Mouse (Mus musculus): Measurements from ENCODE around the gene Exoc4.

Gene Exoc4

GRCm38 (mm10) chr6:33937906-33938305, 689.0 kb downstream of the Exoc4 start:
- Histone ChIP-seq H3K27me3 (ENCODE audit: control insufficient read depth, insufficient read depth, low read length, poor library complexity, severe bottlenecking) (no peaks in the 10 kb centered on the region), H3K36me3 (ENCODE audit: control insufficient read depth, insufficient read depth, low read length, poor library complexity, severe bottlenecking) (no peaks in the 10 kb centered on the region)
- no peak for DNase-seq (ENCODE audit: low read depth, low spot score)

DNA sequence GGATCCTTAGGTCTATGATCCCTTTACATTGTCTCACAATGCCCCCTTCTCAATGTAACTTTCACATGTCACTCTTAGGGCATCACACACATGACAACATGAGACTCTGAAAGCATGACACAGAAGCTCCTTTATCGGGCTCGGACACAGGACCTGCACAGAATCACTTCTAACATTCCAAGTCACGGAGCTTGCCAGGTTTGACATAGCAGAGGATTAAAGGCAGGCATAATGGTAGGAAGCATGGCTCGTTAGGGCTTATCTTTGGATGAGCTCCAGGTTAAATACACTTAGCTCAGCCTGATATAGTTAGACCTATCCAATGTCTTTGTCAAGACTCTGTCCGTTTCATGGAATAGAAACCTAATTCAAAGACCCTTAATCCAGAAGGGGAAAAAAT, 690.3 kb downstream of the Exoc4 start:
- Histone ChIP-seq H3K27me3 (ENCODE audit: control insufficient read depth, insufficient read depth, low read length, poor library complexity, severe bottlenecking) (no peaks in the 10 kb centered on the region), H3K36me3 (ENCODE audit: control insufficient read depth, insufficient read depth, low read length, poor library complexity, severe bottlenecking) (no peaks in the 10 kb centered on the region)
- no peak for DNase-seq (ENCODE audit: low read depth, low spot score)

GRCm38 (mm10) chr6:33946911-33947489, 698.1 kb downstream of the Exoc4 start:
- no peak for DNase-seq (ENCODE audit: low read depth, low spot score)
- Histone ChIP-seq H3K36me3 (ENCODE audit: control insufficient read depth, insufficient read depth, low read length, poor library complexity, severe bottlenecking) (no peaks in the 10 kb centered on the region), H3K27me3 (ENCODE audit: control insufficient read depth, insufficient read depth, low read length, poor library complexity, severe bottlenecking) (no peaks in the 10 kb centered on the region)

DNA sequence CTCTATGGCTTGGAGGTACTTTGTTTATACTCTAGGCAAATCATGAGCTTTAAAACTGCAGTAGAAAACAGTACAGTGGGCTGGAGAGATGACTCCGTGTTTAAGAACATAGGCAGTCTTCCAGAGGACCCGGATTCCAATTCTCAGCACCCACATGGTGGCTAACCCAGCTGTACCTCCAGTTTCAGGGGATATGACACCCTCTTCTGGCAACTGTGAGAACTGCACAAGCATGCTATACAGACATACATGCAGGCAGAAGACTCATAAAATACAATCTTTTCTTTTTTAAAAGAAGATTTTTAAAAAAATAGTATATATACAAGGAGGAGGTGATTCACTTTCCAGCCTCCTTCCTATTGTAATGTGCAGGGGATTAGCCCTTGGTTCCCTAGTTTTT, 701.2 kb downstream of the Exoc4 start:
- DNase-seq (ENCODE audit: low read depth, low spot score) = peak; percentile 11
- Histone ChIP-seq H3K36me3 (ENCODE audit: control insufficient read depth, insufficient read depth, low read length, poor library complexity, severe bottlenecking) (no peaks in the 10 kb centered on the region), H3K27me3 (ENCODE audit: control insufficient read depth, insufficient read depth, low read length, poor library complexity, severe bottlenecking) (no peaks in the 10 kb centered on the region)

- Histone ChIP-seq H3K27me3 (ENCODE audit: control insufficient read depth, insufficient read depth, low read length, poor library complexity, severe bottlenecking) (no peaks in the 10 kb centered on the region), H3K36me3 (ENCODE audit: control insufficient read depth, insufficient read depth, low read length, poor library complexity, severe bottlenecking) (no peaks in the 10 kb centered on the region)
- no peak for DNase-seq (ENCODE audit: low read depth, low spot score)
These were observed 706.6 kb downstream of the Exoc4 start for GRCm38 (mm10) chr6:33955469-33955868.

DNA sequence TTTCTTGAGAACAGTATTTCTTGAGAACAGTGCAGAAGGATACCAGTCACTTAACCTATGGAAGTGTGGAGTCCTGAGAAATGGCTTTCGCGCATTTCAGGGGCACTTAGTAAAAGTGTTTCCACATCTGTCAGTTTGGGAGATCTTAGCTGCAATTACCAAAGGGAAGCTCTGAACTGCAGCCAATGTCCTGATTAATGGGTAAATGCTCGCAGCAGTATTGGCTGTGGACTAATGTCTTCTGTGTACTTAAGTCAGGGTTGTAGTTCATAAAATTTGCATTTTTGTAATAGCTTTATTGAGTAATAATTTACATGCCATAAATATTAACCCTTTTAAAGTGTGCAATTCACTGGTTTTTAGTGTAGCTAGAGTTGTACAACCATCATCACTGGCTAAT, 709.4 kb downstream of the Exoc4 start:
- H3K27me3 ChIP-seq (ENCODE audit: control insufficient read depth, insufficient read depth, low read length, poor library complexity, severe bottlenecking) = no peaks in the 10 kb centered on the region
- no peak for DNase-seq (ENCODE audit: low read depth, low spot score)
- H3K36me3 ChIP-seq (ENCODE audit: control insufficient read depth, insufficient read depth, low read length, poor library complexity, severe bottlenecking) = no peaks in the 10 kb centered on the region; the same call in 1 of the 2 replicates

- H3K36me3 ChIP-seq (ENCODE audit: control insufficient read depth, insufficient read depth, low read length, poor library complexity, severe bottlenecking) = no peaks in the 10 kb centered on the region; the same call in 1 of the 2 replicates
- no peak for DNase-seq (ENCODE audit: low read depth, low spot score)
- no peaks in the 10 kb centered on the region for H3K27me3 ChIP-seq (ENCODE audit: control insufficient read depth, insufficient read depth, low read length, poor library complexity, severe bottlenecking)
These were observed 711.9 kb downstream of the Exoc4 start for GRCm38 (mm10) chr6:33960766-33961165.

- Histone ChIP-seq H3K27me3 (ENCODE audit: control insufficient read depth, insufficient read depth, low read length, poor library complexity, severe bottlenecking) (no peaks in the 10 kb centered on the region), H3K36me3 (ENCODE audit: control insufficient read depth, insufficient read depth, low read length, poor library complexity, severe bottlenecking) (no peaks in the 10 kb centered on the region; the same call in 1 of the 2 replicates)
- no peak for DNase-seq (ENCODE audit: low read depth, low spot score)
These were observed 714.2 kb downstream of the Exoc4 start for GRCm38 (mm10) chr6:33963092-33963491.

DNA sequence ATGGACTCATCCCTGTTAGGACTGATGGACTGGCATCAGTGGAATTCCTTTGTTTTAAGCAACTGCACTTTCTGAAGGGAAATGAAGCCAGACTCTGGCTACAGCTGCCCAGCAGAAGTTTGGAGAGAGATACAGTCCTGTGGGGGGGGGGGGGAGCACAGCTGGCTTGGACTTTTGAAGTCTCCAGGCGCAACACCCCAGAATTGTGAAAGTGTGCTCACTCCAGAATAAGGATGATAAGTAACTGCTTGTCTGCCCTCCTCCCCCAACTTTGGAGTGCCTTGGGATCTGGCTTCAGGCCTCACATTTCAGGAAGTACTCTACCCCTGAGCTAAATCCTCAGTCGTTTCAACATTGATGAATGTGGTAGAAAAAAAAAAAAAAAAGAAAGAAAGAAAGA, 716.7 kb downstream of the Exoc4 start:
- Histone ChIP-seq H3K36me3 (ENCODE audit: control insufficient read depth, insufficient read depth, low read length, poor library complexity, severe bottlenecking) (no peaks in the 10 kb centered on the region; the same call in 1 of the 2 replicates), H3K27me3 (ENCODE audit: control insufficient read depth, insufficient read depth, low read length, poor library complexity, severe bottlenecking) (no peaks in the 10 kb centered on the region)
- DNase-seq (ENCODE audit: low read depth, low spot score) = no peak

DNA sequence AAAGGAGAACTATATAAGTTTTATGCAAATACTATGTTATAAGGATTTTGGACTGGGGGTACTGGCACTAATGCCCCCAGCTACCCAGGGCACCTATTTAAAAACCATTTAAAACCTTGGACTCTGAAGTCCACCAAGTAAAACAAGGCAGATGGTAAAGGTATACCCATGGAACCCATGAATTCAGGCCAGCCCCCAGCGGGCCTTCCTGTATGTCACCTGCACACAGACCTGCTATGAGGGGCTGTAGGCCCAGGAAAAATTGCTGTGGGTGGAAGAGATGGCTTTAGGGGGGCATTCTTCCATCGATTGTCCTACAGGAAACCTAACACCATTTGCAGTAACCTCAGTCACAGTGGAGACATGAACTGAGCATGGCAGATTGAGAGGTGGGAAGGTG, 719.9 kb downstream of the Exoc4 start:
- H3K36me3 ChIP-seq (ENCODE audit: control insufficient read depth, insufficient read depth, low read length, poor library complexity, severe bottlenecking) = no peaks in the 10 kb centered on the region
- H3K27me3 ChIP-seq (ENCODE audit: control insufficient read depth, insufficient read depth, low read length, poor library complexity, severe bottlenecking) = no peaks in the 10 kb centered on the region
- DNase-seq (ENCODE audit: low read depth, low spot score) = no peak

DNA sequence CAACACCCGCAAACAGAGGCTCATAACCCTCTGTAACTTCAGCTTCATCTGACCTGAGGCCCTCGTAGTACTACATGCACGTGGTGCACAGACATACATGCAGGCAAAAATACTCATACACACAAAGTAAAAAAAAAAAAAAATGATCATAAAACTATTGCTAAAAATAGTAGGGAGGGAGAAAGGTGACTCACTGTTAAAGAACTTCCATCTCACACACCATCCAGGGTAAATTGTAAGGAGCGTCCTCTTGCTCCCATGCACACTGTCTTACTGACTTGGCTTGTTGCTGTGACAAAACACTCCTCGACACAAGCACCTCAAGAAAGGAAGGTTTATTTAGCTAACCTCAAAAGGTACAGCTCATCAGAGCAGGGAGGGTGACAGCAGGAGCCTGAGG, 723.9 kb downstream of the Exoc4 start:
- Histone ChIP-seq H3K36me3 (ENCODE audit: control insufficient read depth, insufficient read depth, low read length, poor library complexity, severe bottlenecking) (no peaks in the 10 kb centered on the region), H3K27me3 (ENCODE audit: control insufficient read depth, insufficient read depth, low read length, poor library complexity, severe bottlenecking) (no peaks in the 10 kb centered on the region)
- no peak for DNase-seq (ENCODE audit: low read depth, low spot score)

- Histone ChIP-seq H3K27me3 (ENCODE audit: control insufficient read depth, insufficient read depth, low read length, poor library complexity, severe bottlenecking) (no peaks in the 10 kb centered on the region), H3K36me3 (ENCODE audit: control insufficient read depth, insufficient read depth, low read length, poor library complexity, severe bottlenecking) (no peaks in the 10 kb centered on the region)
- no peak for DNase-seq (ENCODE audit: low read depth, low spot score)
These were observed 727.7 kb downstream of the Exoc4 start for GRCm38 (mm10) chr6:33976576-33976975.

DNA sequence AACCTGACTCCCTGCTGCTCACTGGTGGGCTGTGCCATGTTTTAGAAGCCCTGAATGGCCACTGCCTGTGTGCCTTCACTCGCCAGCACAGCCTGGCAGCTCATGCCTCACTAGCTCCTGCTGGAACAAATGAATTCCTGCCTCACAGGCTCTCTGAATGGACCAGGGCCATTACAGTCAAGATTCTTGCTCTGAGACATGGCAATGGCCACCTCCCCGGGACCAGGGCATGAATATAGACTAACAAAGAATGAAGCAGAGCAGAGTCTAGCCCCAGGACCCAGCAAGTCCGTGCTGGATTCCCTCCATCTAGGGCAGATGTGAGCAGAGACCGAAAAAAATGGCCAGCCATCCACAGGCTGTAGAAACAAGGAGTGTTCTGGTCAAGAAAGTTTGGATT, 728.6 kb downstream of the Exoc4 start:
- Histone ChIP-seq H3K36me3 (ENCODE audit: control insufficient read depth, insufficient read depth, low read length, poor library complexity, severe bottlenecking) (no peaks in the 10 kb centered on the region), H3K27me3 (ENCODE audit: control insufficient read depth, insufficient read depth, low read length, poor library complexity, severe bottlenecking) (no peaks in the 10 kb centered on the region)
- no peak for DNase-seq (ENCODE audit: low read depth, low spot score)

- Histone ChIP-seq H3K27me3 (ENCODE audit: control insufficient read depth, insufficient read depth, low read length, poor library complexity, severe bottlenecking) (no peaks in the 10 kb centered on the region), H3K36me3 (ENCODE audit: control insufficient read depth, insufficient read depth, low read length, poor library complexity, severe bottlenecking) (no peaks in the 10 kb centered on the region)
- no peak for DNase-seq (ENCODE audit: low read depth, low spot score)
These were observed 729.0 kb downstream of the Exoc4 start for GRCm38 (mm10) chr6:33977880-33978279.

GRCm38 (mm10) chr6:33982709-33983108, 733.8 kb downstream of the Exoc4 start:
- Histone ChIP-seq H3K27me3 (ENCODE audit: control insufficient read depth, insufficient read depth, low read length, poor library complexity, severe bottlenecking) (no peaks in the 10 kb centered on the region), H3K36me3 (ENCODE audit: control insufficient read depth, insufficient read depth, low read length, poor library complexity, severe bottlenecking) (no peaks in the 10 kb centered on the region)
- DNase-seq (ENCODE audit: low read depth, low spot score) = no peak

DNA sequence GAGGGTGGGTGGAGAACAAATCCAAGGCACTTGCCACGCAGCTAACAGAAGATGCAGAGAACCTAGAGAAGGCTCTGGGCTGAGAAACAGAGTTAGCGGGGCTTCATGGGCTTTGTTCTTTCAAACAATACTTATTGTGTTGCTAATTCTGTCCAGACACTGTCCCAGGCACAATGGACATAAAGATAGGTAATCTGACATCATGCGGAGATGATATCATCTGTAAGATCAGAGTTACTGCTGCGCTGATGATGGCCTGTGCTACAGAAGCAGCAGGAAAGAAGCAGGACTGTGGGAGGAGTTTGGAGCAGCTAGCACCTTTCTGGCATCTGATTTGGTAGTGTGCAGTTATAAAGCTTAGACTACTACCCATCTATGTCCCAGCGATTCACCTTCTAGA, 738.2 kb downstream of the Exoc4 start:
- Histone ChIP-seq H3K27me3 (ENCODE audit: control insufficient read depth, insufficient read depth, low read length, poor library complexity, severe bottlenecking) (no peaks in the 10 kb centered on the region), H3K36me3 (ENCODE audit: control insufficient read depth, insufficient read depth, low read length, poor library complexity, severe bottlenecking) (no peaks in the 10 kb centered on the region)

More for the DNA sequence above, 738.2 kb downstream of the Exoc4 start:
- DNase-seq (ENCODE audit: low read depth, low spot score) = no peak
